23 mouse cellular contexts compared by ENCODE assay signal in genomic region chr19:46073285-46073684, GRCm38 (mm10). TPM values are rescaled to one million over a fixed set of nuclear protein-coding genes. Genes with fewer than 3 reads are reported as not detected.
A peak's percentile ranks its signal among the peaks of the same experiment; 100 is the strongest.
DNase-seq lines count a peak whose midpoint lies in the region; ATAC-seq and TF ChIP-seq lines count a peak whose summit lies in the region.
"Had no signal": no experiment of that assay in that cellular context is flagged by ENCODE, and none has a peak within 500 bp of the region (broad histone marks: within the 10 kb centered on the region; RNA-seq: fewer than 3 reads in every experiment).

No protein-coding gene starts in this region.

- DNase-seq in ES-E14 (ENCODE audit: low read depth, low spot score): no peak
- DNase-seq in liver, embryonic 13.5 days: no peak
- DNase-seq in liver, postnatal 0 days: no peak
- DNase-seq in cerebellum, adult 18-20 months: no peak
- no peak for DNase-seq in retina, postnatal 1 day
- DNase-seq: adrenal gland, postnatal 14 days; cerebellum, adult 11-12 months; cerebellum, adult 9-11 months; cerebellum, postnatal 36 days; forebrain, postnatal 0 days; gastrocnemius, adult 2 months; gastrocnemius, postnatal 25 days; heart, postnatal 36 days had no signal

- H3K36me3 ChIP-seq in E14TG2a.4 (ENCODE audit: insufficient read depth, low read length): peaks cover 77% of the 10 kb centered on the region
- H3K36me3 ChIP-seq in ES-E14 (ENCODE audit: control insufficient read depth, insufficient read depth, low read length, poor library complexity, severe bottlenecking): peaks cover 43% of the 10 kb centered on the region
- H3K36me3 ChIP-seq in liver, embryonic 13.5 days: peaks cover 66% of the 10 kb centered on the region
- H3K36me3 ChIP-seq in liver, postnatal 0 days (replicated peaks; ENCODE audit: insufficient read depth, low read length): peaks cover 49% of the 10 kb centered on the region
- H3K36me3 ChIP-seq in hindbrain, embryonic 16.5 days (ENCODE audit: control insufficient read depth, insufficient read depth, low read length): peaks cover 9% of the 10 kb centered on the region

- in situ Hi-C loops in ES-E14 (cut with MboI; ENCODE audit: low sequenced_read_pairs in 2 of 2, unreplicated experiment in 2 of 2): no loop called here

- no peak for TF ChIP-seq CTCF in E14TG2a.4 (conservative IDR thresholded peaks at IDR 0.05; ENCODE audit: low read length)
- no peak for TF ChIP-seq CTCF in liver, postnatal 0 days (IDR thresholded peaks at IDR 0.05; ENCODE audit: low read depth)

- WGBS in liver, embryonic 13.5 days (ENCODE audit: insufficient replicate concordance): 71% methylated on average over 7 of the region's 7 CpGs
- 82% methylated on average over 7 of the region's 7 CpGs for WGBS in liver, postnatal 0 days (ENCODE audit: insufficient replicate concordance)
- 86% methylated on average over 7 of the region's 7 CpGs for WGBS in hindbrain, embryonic 16.5 days

- no peaks in the 10 kb centered on the region for H3K27me3 ChIP-seq in E14TG2a.4 (ENCODE audit: insufficient read depth, low read length)
- H3K27me3 ChIP-seq in liver, embryonic 13.5 days: no peaks in the 10 kb centered on the region
- H3K27me3 ChIP-seq in liver, postnatal 0 days (ENCODE audit: insufficient read depth, low read length): no peaks in the 10 kb centered on the region
- H3K27me3 ChIP-seq in hindbrain, embryonic 16.5 days (replicated peaks; ENCODE audit: control insufficient read depth, insufficient read depth, low read length): no peaks in the 10 kb centered on the region
- H3K27me3 ChIP-seq: embryonic facial prominence, embryonic 13.5 days; forebrain, embryonic 12.5 days; heart, embryonic 12.5 days; hindbrain, embryonic 15.5 days had no signal

- peak overlapping the region; percentile 76 for H3K27ac ChIP-seq in ES-E14 (ENCODE audit: insufficient read depth, low read depth, low read length, poor library complexity, severe bottlenecking)
- H3K27ac ChIP-seq in liver, embryonic 13.5 days: peak overlapping the region; percentile 89
- 0 out of 2 replicates have a peak overlapping the region, but pooled peaks have one; percentile 1 for H3K27ac ChIP-seq in liver, postnatal 0 days (ENCODE audit: low read depth)
- no peak overlapping the region for H3K27ac ChIP-seq in hindbrain, embryonic 16.5 days (ENCODE audit: low read depth, low read length)
- H3K27ac ChIP-seq: embryonic facial prominence, embryonic 13.5 days; forebrain, embryonic 12.5 days; gastrocnemius, adult 2 months; hindbrain, embryonic 15.5 days had no signal

- H3K4me1 ChIP-seq in E14TG2a.4 (replicated peaks; ENCODE audit: low read depth, low read length) (peaks cover 85% of the 10 kb centered on the region), ES-E14 (ENCODE audit: control insufficient read depth in 2 of 2, insufficient read depth in 2 of 2, low read length in 2 of 2, poor library complexity in 1 of 2) (peaks cover 12 to 24% of the 10 kb centered on the region in 2 experiments)
- H3K4me1 ChIP-seq in liver, embryonic 13.5 days (replicated peaks): peaks cover 55% of the 10 kb centered on the region
- peaks cover 17% of the 10 kb centered on the region for H3K4me1 ChIP-seq in liver, postnatal 0 days (ENCODE audit: insufficient read depth)
- H3K4me1 ChIP-seq in hindbrain, embryonic 16.5 days (ENCODE audit: control insufficient read depth, insufficient read depth, low read depth, low read length): peaks cover 17% of the 10 kb centered on the region

- no peak for TF ChIP-seq EP300 in liver, postnatal 0 days (IDR thresholded peaks at IDR 0.05; ENCODE audit: low read depth)

- H3K4me3 ChIP-seq in E14TG2a.4 (replicated peaks; ENCODE audit: low read length) (peak overlapping the region; percentile 98), ES-E14 (ENCODE audit: insufficient read depth in 1 of 2, low read depth in 1 of 2, low read length in 2 of 2, poor library complexity in 1 of 2, severe bottlenecking in 1 of 2) (no peak overlapping the region)
- no peak overlapping the region for H3K4me3 ChIP-seq in liver, embryonic 13.5 days (replicated peaks)
- no peak overlapping the region for H3K4me3 ChIP-seq in liver, postnatal 0 days (ENCODE audit: low read depth, low read length)
- no peak overlapping the region for H3K4me3 ChIP-seq in hindbrain, embryonic 16.5 days (ENCODE audit: low read length)
- H3K4me3 ChIP-seq: embryonic facial prominence, embryonic 13.5 days; forebrain, embryonic 12.5 days; gastrocnemius, adult 2 months; heart, embryonic 12.5 days; hindbrain, embryonic 15.5 days had no signal

- H3K9ac ChIP-seq in ES-E14 (ENCODE audit: insufficient read depth, low read depth, low read length, poor library complexity, severe bottlenecking): no peak overlapping the region
- peak overlapping the region; percentile 24 for H3K9ac ChIP-seq in liver, embryonic 13.5 days
- H3K9ac ChIP-seq in liver, postnatal 0 days (replicated peaks): no peak overlapping the region
- H3K9ac ChIP-seq in hindbrain, embryonic 16.5 days (ENCODE audit: low read depth, low read length): no peak overlapping the region
- H3K9ac ChIP-seq: embryonic facial prominence, embryonic 13.5 days; forebrain, embryonic 12.5 days; forebrain, postnatal 0 days; hindbrain, embryonic 15.5 days had no signal

- H3K4me2 ChIP-seq in liver, embryonic 13.5 days: no peak overlapping the region
- no peak overlapping the region for H3K4me2 ChIP-seq in liver, postnatal 0 days (ENCODE audit: low read depth, low read length)
- no peak overlapping the region for H3K4me2 ChIP-seq in hindbrain, embryonic 16.5 days (ENCODE audit: low read length)
- H3K4me2 ChIP-seq: embryonic facial prominence, embryonic 13.5 days; forebrain, embryonic 12.5 days; heart, embryonic 12.5 days; hindbrain, embryonic 15.5 days had no signal

- H3K9me3 ChIP-seq in E14TG2a.4 (ENCODE audit: low read length) (no peaks in the 10 kb centered on the region), ES-E14 (ENCODE audit: control insufficient read depth, insufficient read depth, low read depth, low read length) (no peaks in the 10 kb centered on the region)
- no peaks in the 10 kb centered on the region for H3K9me3 ChIP-seq in liver, embryonic 13.5 days (replicated peaks)
- H3K9me3 ChIP-seq in liver, postnatal 0 days (ENCODE audit: low read length): no peaks in the 10 kb centered on the region
- H3K9me3 ChIP-seq in hindbrain, embryonic 16.5 days (ENCODE audit: control insufficient read depth, low read length): no peaks in the 10 kb centered on the region
- H3K9me3 ChIP-seq: embryonic facial prominence, embryonic 13.5 days; forebrain, embryonic 12.5 days; heart, embryonic 12.5 days; hindbrain, embryonic 15.5 days had no signal

- ATAC-seq in liver, embryonic 13.5 days (ENCODE audit: low read depth): no peak
- ATAC-seq in liver, postnatal 0 days: no peak
- ATAC-seq in hindbrain, embryonic 16.5 days: no peak
- ATAC-seq: forebrain, postnatal 0 days; inflammation-experienced regulatory T-cells, adult 6 months had no signal

TF ChIP-seq in ES-E14, 5 proteins besides CTCF, POLR2A, EP300 and RAD21:
- TF ChIP-seq MAFK (IDR thresholded peaks at IDR 0.05; ENCODE audit: insufficient read depth, low read depth, low read length): no peak
- no peak for TF ChIP-seq HCFC1 (IDR thresholded peaks at IDR 0.05; ENCODE audit: borderline replicate concordance, insufficient read depth, low read length)
- TF ChIP-seq ZNF384 (IDR thresholded peaks at IDR 0.05; ENCODE audit: low read depth, low read length): no peak
- TF ChIP-seq CHD2 (IDR thresholded peaks at IDR 0.05; ENCODE audit: low read depth, low read length): no peak
- TF ChIP-seq ZC3H11A (IDR thresholded peaks at IDR 0.05; ENCODE audit: borderline replicate concordance, low read depth, low read length): no peak
TF ChIP-seq in ES-E14: peak in this region for 0.

RNA-seq across cellular contexts. Expression of gene Nolc1, which starts 2.4 kb away (rescaled TPM):
- 134 and 140 TPM in 2 replicates for total RNA-seq in ES-E14 (2012; rRNA removed)
- 105 and 118 TPM in 2 replicates for polyA plus RNA-seq in liver, embryonic 13.5 days (2015; fragmentation: Nextera tagmentation; extraction: Ambion mirVana)
- 23.1 and 26.9 TPM in 2 replicates for polyA plus RNA-seq in liver, postnatal 0 days (2015; fragmentation: Nextera tagmentation; extraction: Ambion mirVana)
- polyA plus RNA-seq in hindbrain, embryonic 16.5 days (2015; fragmentation: Nextera tagmentation; extraction: Ambion mirVana): 56.3 and 63.9 TPM in 2 replicates

RNA-seq across cellular contexts. Expression of gene Ldb1, which starts 28.3 kb away (rescaled TPM):
- 123 and 207 TPM in 2 replicates for total RNA-seq in ES-E14 (2012; rRNA removed)
- polyA plus RNA-seq in liver, embryonic 13.5 days (2015; fragmentation: Nextera tagmentation; extraction: Ambion mirVana): 31.9 and 34.9 TPM in 2 replicates
- 32.3 and 34.4 TPM in 2 replicates for polyA plus RNA-seq in liver, postnatal 0 days (2015; fragmentation: Nextera tagmentation; extraction: Ambion mirVana)
- polyA plus RNA-seq in hindbrain, embryonic 16.5 days (2015; fragmentation: Nextera tagmentation; extraction: Ambion mirVana): 50.6 and 88.5 TPM in 2 replicates

RNA-seq across cellular contexts. Expression of gene Pprc1, which starts 28.6 kb away (rescaled TPM):
- total RNA-seq in ES-E14 (2012; rRNA removed): 68.4 and 75.1 TPM in 2 replicates
- polyA plus RNA-seq in liver, embryonic 13.5 days (2015; fragmentation: Nextera tagmentation; extraction: Ambion mirVana): 19.5 and 23.8 TPM in 2 replicates
- polyA plus RNA-seq in liver, postnatal 0 days (2015; fragmentation: Nextera tagmentation; extraction: Ambion mirVana): 7.7 and 8.1 TPM in 2 replicates
- polyA plus RNA-seq in hindbrain, embryonic 16.5 days (2015; fragmentation: Nextera tagmentation; extraction: Ambion mirVana): 15.4 and 22.5 TPM in 2 replicates

RNA-seq across cellular contexts. Expression of gene Elovl3, which starts 58.4 kb away (rescaled TPM):
- total RNA-seq in ES-E14 (2012; rRNA removed): 0.16 and 0.22 TPM in 2 replicates
- polyA plus RNA-seq in liver, embryonic 13.5 days (2015; fragmentation: Nextera tagmentation; extraction: Ambion mirVana): 0.07 TPM in 1 of 2 replicates, not detected in the other
- 0.24 and 0.26 TPM in 2 replicates for polyA plus RNA-seq in liver, postnatal 0 days (2015; fragmentation: Nextera tagmentation; extraction: Ambion mirVana)
- not detected in 2 replicates for polyA plus RNA-seq in hindbrain, embryonic 16.5 days (2015; fragmentation: Nextera tagmentation; extraction: Ambion mirVana)
- total RNA-seq: forebrain, postnatal 0 days; gastrocnemius, adult 2 months; gastrocnemius, postnatal 25 days; granulocyte monocyte progenitor cell, adult 5-6 weeks had no signal
- polyA plus RNA-seq: forebrain, embryonic 12.5 days; heart, embryonic 12.5 days; heart, embryonic 16.5 days; hindbrain, embryonic 11.5 days; inflammation-experienced regulatory T-cells, adult 6 months had no signal
